Mouse (Mus musculus) erythroblast, embryonic 14.5 days (primary cell): ENCODE results near the gene Heatr6.

ENCODE experiments used
- GATA1 ChIP-seq: IDR thresholded peaks from 2 replicates; pipeline ENCODE4 v1.6.1; 2012; ENCODE audit warnings: low read length, inconsistent platforms, mixed read lengths
- TAL1 ChIP-seq: IDR thresholded peaks from 3 replicates; pipeline ENCODE4 v1.6.1; 2012; ENCODE audit warnings: low read length, inconsistent platforms, mixed read lengths

DNA sequence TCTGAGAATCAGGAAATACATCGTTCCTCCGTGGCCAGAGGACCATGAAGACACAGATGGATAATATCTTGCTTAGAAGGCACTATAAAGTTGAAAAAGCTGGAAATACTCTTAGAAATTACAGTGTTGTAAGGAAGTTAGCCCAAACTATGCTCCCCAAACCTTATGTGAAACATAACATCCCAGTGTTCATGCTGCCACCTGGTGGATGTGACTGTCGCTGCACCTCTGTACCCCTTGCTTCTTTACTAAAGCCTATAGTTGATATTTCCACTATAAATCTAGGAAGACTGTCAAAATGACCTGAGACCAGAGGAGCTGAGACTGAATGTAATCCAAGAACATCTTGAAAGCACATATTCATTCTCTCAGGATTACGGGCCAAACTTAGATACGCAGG is 14.3 kb upstream of the Heatr6 start:
- TF ChIP-seq GATA1 (no peak), TAL1 (no peak)
